Mouse (Mus musculus): ENCODE data around the gene Cbr4. TPM values are rescaled to one million over a fixed set of nuclear protein-coding genes. Genes with fewer than 3 reads are reported as not detected.

Cbr4 gene
- polyA plus RNA-seq, 1 experiment from 2014 or later = 39.0 TPM

DNA sequence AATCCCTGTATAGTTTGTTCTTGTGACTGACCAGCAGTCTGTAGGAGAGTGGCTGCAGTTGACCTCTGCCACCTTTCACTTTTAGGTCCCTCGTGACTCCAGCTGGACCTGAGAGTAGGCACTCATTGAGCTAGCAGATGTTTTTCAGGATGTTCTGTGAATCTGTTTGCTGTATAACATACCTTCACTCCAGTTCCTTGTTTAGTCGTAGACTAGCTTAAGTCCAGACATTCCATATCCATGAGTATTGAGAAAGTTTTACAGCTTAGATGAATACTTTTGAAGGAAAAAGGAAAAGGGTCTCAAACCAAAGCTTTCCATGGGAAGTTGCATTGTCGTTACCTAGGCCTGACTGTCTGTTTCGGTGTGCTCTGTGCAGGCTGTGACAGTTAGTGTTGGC is 9.6 kb downstream of the Cbr4 start:
- Histone ChIP-seq H3K36me3 (peaks cover 34% of the 10 kb centered on the region), H3K4me2 (no peak overlapping the region), H3K4me1 (replicated peaks) (no peaks in the 10 kb centered on the region), H3K27ac (ENCODE audit: poor library complexity, severe bottlenecking) (no peak overlapping the region), H3K4me3 (no peak overlapping the region), H3K9ac (no peak overlapping the region), H3K27me3 (replicated peaks) (no peaks in the 10 kb centered on the region), H3K9me3 (replicated peaks) (no peaks in the 10 kb centered on the region)
- no peak for ATAC-seq (ENCODE audit: insufficient number of reproducible peaks, low FRiP score)
- WGBS = 79% methylated on average over 4 of the region's 4 CpGs

DNA sequence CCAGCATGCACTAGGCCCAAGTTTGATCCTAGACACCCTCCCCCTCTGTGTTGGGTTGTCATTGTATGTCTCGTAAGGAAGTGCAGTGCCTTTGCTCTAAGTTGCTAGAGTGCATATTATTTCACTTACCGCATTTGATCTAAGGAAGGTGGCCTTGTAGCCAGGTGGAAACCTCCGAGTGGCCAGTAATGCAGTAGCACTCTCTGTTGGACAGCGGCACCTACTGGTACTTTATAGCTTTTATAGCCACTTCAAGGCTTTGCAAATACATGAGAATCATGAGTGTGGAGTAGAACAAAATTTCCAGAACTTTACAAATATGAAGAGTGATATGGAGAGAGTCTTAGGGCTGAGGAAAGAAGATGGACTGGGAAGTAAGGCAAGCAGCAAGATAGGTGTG is 11.5 kb downstream of the Cbr4 start:
- no peaks in the 10 kb centered on the region for H3K4me1 ChIP-seq (replicated peaks)
- no peak overlapping the region for H3K27ac ChIP-seq (ENCODE audit: poor library complexity, severe bottlenecking)
- no peak overlapping the region for H3K4me2 ChIP-seq
- no peak overlapping the region for H3K4me3 ChIP-seq
- H3K9ac ChIP-seq = no peak overlapping the region
- peaks cover 34% of the 10 kb centered on the region for H3K36me3 ChIP-seq
- no peaks in the 10 kb centered on the region for H3K27me3 ChIP-seq (replicated peaks)
- no peaks in the 10 kb centered on the region for H3K9me3 ChIP-seq (replicated peaks)
- ATAC-seq (ENCODE audit: insufficient number of reproducible peaks, low FRiP score) = no peak
- 56% methylated on average over 4 of the region's 4 CpGs for WGBS

DNA sequence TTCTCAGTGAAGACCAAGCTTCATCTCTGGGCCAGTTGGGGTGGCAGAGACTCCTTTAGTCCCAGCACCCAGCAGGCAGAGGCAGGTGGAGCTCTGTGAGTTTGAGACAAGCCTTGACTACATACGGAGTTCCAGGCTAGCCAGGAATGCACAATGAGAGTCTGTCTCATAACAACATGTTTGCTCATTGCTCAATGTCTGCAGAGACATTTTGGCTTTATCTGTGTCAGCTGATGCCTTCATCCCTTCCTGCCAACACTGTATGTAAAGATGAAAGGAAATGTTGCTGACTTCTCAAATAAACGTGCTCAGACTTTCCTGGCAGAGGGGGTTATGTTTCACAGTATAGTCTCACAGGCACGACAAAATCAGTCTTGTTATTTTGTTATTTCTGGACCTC is 13.4 kb downstream of the Cbr4 start:
- WGBS = 40% methylated on average over 3 of the region's 3 CpGs
- Histone ChIP-seq H3K4me2 (no peak overlapping the region), H3K27me3 (replicated peaks) (no peaks in the 10 kb centered on the region), H3K36me3 (peaks cover 27% of the 10 kb centered on the region), H3K9me3 (replicated peaks) (no peaks in the 10 kb centered on the region), H3K9ac (no peak overlapping the region), H3K4me3 (no peak overlapping the region), H3K4me1 (replicated peaks) (no peaks in the 10 kb centered on the region), H3K27ac (ENCODE audit: poor library complexity, severe bottlenecking) (no peak overlapping the region)
- no peak for ATAC-seq (ENCODE audit: insufficient number of reproducible peaks, low FRiP score)

DNA sequence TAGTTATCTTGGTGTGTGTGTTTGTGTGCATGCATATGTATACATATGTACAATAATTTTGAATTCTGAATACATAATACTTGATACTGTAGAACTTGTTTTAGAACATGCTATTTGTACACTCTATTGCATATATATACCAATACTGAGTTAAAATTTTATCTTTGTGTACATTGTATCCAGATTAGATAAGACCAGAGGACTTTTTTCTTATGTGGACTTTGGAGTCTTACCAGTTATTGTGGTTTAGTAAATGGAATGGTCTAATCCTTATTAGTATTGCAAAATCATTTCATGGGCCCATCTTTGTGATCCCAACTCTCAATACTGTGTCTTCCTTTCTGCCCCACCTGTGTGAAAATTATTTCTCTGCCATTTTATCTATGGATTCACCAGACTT is 14.7 kb downstream of the Cbr4 start:
- Histone ChIP-seq H3K9me3 (replicated peaks) (no peaks in the 10 kb centered on the region), H3K4me2 (no peak overlapping the region), H3K9ac (no peak overlapping the region), H3K36me3 (peaks cover 20% of the 10 kb centered on the region), H3K4me1 (replicated peaks) (no peaks in the 10 kb centered on the region), H3K4me3 (no peak overlapping the region), H3K27me3 (replicated peaks) (no peaks in the 10 kb centered on the region), H3K27ac (ENCODE audit: poor library complexity, severe bottlenecking) (no peak overlapping the region)
- no peak for ATAC-seq (ENCODE audit: insufficient number of reproducible peaks, low FRiP score)

DNA sequence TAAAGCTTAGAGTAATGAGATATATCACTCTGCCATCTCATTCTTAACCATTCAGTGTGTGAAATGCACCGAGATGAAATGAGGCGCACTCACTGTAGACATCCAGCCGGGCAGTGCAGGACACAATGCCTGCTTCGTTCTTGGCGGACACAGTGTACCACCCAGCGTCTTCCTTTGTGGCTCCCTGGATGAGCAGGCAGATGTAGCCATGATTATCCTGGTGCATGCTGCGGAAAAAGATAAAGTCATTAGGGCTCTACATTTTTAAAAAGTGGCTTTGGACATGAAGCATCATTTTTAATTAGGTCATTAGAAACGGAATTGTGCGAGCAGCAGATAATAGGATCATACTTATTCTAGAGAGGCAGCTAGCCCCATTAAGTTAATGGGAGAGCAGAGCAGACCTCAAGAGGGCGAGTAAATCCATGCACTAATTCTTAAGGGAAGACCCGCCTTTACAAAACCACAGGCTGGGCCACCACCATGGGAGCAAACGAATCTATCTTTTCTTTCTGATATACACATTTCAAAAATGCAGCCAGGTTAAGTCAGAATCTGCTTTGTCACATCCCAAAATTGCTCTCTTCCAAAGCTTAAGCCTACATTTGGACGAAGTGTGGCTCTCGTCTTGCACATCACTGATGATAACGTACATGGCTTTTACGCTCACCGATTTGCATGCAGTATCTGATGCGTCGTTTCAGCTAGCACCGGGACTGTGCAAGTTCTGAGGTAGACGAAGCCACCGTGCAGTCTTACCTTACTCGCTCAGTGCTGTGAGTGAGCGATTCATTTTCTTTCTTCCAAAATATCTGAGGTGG is 27.8 kb downstream of the Cbr4 start:
- no peak for ATAC-seq (ENCODE audit: insufficient number of reproducible peaks, low FRiP score)
- no peak overlapping the region for H3K9ac ChIP-seq
- no peak overlapping the region for H3K4me2 ChIP-seq
- peaks cover 84% of the 10 kb centered on the region for H3K36me3 ChIP-seq
- no peaks in the 10 kb centered on the region for H3K27me3 ChIP-seq (replicated peaks)
- H3K9me3 ChIP-seq (replicated peaks) = no peaks in the 10 kb centered on the region
- H3K4me3 ChIP-seq = no peak overlapping the region
- H3K27ac ChIP-seq (ENCODE audit: poor library complexity, severe bottlenecking) = no peak overlapping the region
- H3K4me1 ChIP-seq (replicated peaks) = no peaks in the 10 kb centered on the region
- WGBS = 91% methylated on average over 24 of the region's 24 CpGs

DNA sequence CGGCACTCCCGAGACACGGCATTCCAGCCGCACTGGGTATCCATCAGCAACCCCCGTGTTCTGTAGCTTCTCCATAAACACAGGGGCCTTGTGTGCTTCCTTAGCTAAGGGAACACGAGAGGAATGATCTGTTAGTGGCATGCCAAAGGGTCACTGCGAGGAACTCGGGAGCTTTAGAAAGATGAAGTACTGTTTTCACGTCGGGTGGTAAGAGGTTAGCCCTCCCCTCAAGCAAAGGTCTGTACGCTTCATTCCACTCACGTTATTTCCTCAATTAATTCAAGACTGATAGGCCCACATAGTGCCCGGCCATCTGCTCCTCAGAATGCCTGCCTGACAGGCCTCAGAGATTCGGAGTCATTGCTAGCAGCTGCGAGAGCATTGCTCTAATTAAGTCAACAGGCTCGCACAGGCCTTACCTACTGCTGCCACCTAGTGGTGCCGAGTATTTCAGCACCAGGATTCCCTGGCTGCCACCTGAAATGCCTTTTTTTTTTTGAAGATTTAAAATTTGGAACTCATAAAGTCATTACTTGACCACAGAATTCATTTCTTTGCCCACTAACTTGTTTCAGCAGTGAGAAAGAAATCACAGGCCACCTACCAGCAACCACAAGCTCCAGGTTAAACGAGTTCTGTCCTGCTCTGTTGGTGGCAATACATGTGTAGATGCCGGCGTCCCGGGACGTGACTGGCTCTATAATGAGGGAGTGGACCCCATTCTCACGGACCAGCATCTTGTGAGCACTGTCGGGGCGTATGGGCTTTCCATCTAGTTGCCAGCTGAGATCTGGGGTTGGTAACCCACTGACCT is 28.6 kb downstream of the Cbr4 start:
- 60% methylated on average over 25 of the region's 25 CpGs for WGBS
- Histone ChIP-seq H3K4me3 (no peak overlapping the region), H3K9ac (no peak overlapping the region), H3K36me3 (peaks cover 81% of the 10 kb centered on the region), H3K27ac (ENCODE audit: poor library complexity, severe bottlenecking) (no peak overlapping the region), H3K9me3 (replicated peaks) (no peaks in the 10 kb centered on the region), H3K4me2 (no peak overlapping the region), H3K27me3 (replicated peaks) (no peaks in the 10 kb centered on the region), H3K4me1 (replicated peaks) (no peaks in the 10 kb centered on the region)
- ATAC-seq (ENCODE audit: insufficient number of reproducible peaks, low FRiP score) = no peak

DNA sequence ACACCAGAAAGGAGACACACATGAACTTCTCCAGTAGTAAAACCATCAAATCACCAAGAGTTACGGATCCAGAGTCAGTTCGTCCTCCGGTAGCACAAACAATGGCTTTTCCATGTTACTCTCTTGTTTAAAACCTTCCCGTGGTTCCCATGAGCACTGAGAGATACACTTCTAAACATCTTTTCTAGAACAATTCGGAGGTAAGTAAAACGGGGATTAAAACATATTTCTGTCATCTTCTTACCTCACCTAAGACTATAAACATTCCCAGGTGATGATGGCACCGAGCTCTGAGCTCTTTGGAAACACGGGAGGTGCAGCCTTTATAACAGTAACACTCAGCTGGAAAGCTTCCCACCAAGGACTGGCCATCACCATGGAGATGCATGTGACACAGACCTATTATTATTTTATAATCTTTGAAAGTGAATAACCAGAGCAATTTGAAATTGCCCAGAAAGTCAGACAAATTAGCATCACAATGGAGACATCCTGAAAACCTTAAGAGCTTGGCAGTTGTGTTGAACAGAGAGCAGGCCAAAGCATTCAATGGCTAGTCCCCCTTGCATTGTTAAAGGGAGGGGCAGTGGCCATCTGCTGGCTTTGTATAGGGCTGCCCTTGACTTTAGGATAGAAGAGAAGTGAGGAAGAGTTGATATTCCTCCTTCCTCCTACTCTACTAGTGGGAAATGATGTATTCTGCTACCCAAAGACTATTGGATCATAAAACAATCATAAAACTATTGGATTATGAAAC is 29.4 kb downstream of the Cbr4 start:
- no peaks in the 10 kb centered on the region for H3K9me3 ChIP-seq (replicated peaks)
- no peak overlapping the region for H3K9ac ChIP-seq
- H3K4me1 ChIP-seq (replicated peaks) = no peaks in the 10 kb centered on the region
- H3K36me3 ChIP-seq = peaks cover 84% of the 10 kb centered on the region
- no peak overlapping the region for H3K27ac ChIP-seq (ENCODE audit: poor library complexity, severe bottlenecking)
- no peak for ATAC-seq (ENCODE audit: insufficient number of reproducible peaks, low FRiP score)
- no peak overlapping the region for H3K4me3 ChIP-seq
- H3K27me3 ChIP-seq (replicated peaks) = no peaks in the 10 kb centered on the region
- no peak overlapping the region for H3K4me2 ChIP-seq
- 86% methylated on average over 8 of the region's 8 CpGs for WGBS

DNA sequence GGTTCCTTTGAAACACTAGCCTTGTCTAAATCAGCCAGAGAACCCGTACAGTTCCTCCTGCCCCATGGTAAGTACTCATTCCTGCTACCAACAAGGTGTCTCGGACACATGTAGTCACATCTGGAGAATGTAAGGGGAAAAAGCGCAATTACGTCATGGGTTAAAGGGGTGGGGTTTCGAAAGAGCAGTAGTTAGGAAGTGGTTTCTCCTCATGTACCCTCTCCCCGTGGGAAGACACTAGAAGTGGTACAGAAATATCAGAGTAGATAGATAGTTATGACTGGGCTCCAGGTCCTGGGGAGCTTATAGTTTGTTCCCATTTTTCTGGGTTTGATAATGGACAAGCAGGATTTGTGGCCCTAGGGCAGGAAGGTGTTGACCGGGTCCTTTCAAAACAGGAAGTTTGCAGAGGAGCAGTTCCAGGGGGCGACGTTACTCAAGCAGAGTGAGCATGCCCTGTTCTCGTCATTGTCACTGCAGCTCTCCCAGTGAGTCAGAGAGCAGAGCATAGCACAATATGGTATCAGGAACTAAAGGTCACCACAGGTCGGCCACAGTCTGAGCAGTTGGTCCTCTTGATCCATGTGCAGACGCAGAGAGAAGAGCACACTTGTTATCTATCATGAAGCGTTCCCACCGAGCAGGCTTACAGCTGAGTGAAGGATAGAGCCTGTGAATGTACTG is 30.1 kb downstream of the Cbr4 start:
- H3K4me3 ChIP-seq = no peak overlapping the region

DNA sequence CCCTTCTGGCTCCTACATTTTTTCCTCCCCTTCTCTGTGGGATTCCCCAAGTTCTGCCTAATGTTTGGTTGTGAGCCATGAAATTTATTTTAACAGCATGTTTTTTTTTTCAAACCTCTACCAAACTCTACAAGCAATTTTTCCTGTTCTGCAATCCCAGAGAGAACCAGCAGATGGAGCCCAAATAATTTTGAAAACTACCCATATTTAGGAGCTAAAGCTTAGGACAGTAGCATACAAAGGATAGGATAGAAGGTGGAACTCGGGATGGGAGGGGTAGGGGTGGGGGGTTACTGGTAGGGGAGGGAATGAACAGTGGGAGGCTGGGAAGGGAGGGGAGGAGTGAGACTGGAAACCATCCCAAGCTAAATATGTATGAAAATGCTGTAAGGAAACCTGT is 34.6 kb downstream of the Cbr4 start:
- no peak for ATAC-seq (ENCODE audit: insufficient number of reproducible peaks, low FRiP score)
- no peaks in the 10 kb centered on the region for H3K27me3 ChIP-seq (replicated peaks)
- H3K36me3 ChIP-seq = peaks cover 84% of the 10 kb centered on the region
- no peak overlapping the region for H3K4me3 ChIP-seq
- WGBS = 9% methylated on average over 1 of the region's 1 CpGs
- H3K9me3 ChIP-seq (replicated peaks) = no peaks in the 10 kb centered on the region
- H3K27ac ChIP-seq (ENCODE audit: poor library complexity, severe bottlenecking) = no peak overlapping the region
- H3K4me2 ChIP-seq = no peak overlapping the region
- H3K4me1 ChIP-seq (replicated peaks) = peaks cover 6% of the 10 kb centered on the region; the same call in 1 of the 2 replicates
- H3K9ac ChIP-seq = no peak overlapping the region

More for the DNA sequence above, 30.1 kb downstream of the Cbr4 start:
- Histone ChIP-seq H3K4me2 (no peak overlapping the region), H3K36me3 (peaks cover 84% of the 10 kb centered on the region), H3K27ac (ENCODE audit: poor library complexity, severe bottlenecking) (0 out of 2 replicates have a peak overlapping the region, but pooled peaks have one; percentile 4), H3K9me3 (replicated peaks) (no peaks in the 10 kb centered on the region), H3K27me3 (replicated peaks) (no peaks in the 10 kb centered on the region), H3K4me1 (replicated peaks) (no peaks in the 10 kb centered on the region), H3K9ac (no peak overlapping the region)
- ATAC-seq (ENCODE audit: insufficient number of reproducible peaks, low FRiP score) = 0 out of 2 replicates have a peak, but pooled peaks have one; percentile 41
- WGBS = 51% methylated on average over 14 of the region's 14 CpGs

DNA sequence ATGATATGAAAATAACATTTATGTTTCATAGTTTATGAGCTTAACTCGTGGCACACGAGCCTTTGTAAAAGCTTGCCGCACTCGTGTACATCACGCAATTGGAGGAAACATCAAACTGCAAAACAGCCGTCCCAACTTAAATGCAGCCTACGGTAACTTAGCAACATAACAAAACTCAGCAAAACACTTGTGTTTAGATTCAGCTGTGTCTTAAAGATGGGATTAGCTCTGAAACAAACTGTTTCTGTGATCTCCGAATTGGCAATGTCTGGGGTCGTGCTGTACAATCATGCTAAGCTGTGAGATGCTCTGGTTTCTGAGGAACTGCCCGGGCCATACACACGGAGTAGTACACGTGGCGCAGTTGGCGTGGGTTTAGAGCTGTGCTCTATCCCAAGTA is 39.5 kb downstream of the Cbr4 start:
- ATAC-seq (ENCODE audit: insufficient number of reproducible peaks, low FRiP score) = no peak

More for the DNA sequence above, 39.5 kb downstream of the Cbr4 start:
- Histone ChIP-seq H3K4me1 (replicated peaks) (peaks cover 6% of the 10 kb centered on the region; the same call in 1 of the 2 replicates), H3K4me2 (no peak overlapping the region), H3K9me3 (replicated peaks) (no peaks in the 10 kb centered on the region), H3K36me3 (peaks cover 90% of the 10 kb centered on the region), H3K27ac (ENCODE audit: poor library complexity, severe bottlenecking) (no peak overlapping the region), H3K4me3 (no peak overlapping the region), H3K9ac (no peak overlapping the region), H3K27me3 (replicated peaks) (no peaks in the 10 kb centered on the region)
- 89% methylated on average over 14 of the region's 14 CpGs for WGBS
